Mouse (Mus musculus): ENCODE measurements around the gene Med9.
A peak's percentile ranks its signal among the peaks of the same experiment; 100 is the strongest.
"Not testable (repeated sequence)": the region's sequence is repeated elsewhere in the genome, so short reads cannot be mapped to it uniquely, and the experiment has no call there.

Gene Med9

GRCm38 (mm10) chr11:59944855-59945254 lies 3.2 kb upstream of the Med9 start:
- DNase-seq (ENCODE audit: low read depth, low spot score) = not testable (repeated sequence)

- DNase-seq (ENCODE audit: low read depth, low spot score) = no peak
Observed at GRCm38 (mm10) chr11:59948401-59948767, 378 bp downstream of the Med9 start.

- DNase-seq (ENCODE audit: low read depth, low spot score) = no peak
Observed at GRCm38 (mm10) chr11:59952892-59953291, 4.9 kb downstream of the Med9 start.

- no peak for DNase-seq (ENCODE audit: low read depth, low spot score)
Observed at GRCm38 (mm10) chr11:59956749-59957148, 8.7 kb downstream of the Med9 start.

- no peak for DNase-seq (ENCODE audit: low read depth, low spot score)
Observed at GRCm38 (mm10) chr11:59959453-59959852, 11.4 kb downstream of the Med9 start.

GRCm38 (mm10) chr11:59960476-59961337 lies 12.7 kb downstream of the Med9 start:
- DNase-seq (ENCODE audit: low read depth, low spot score) = no peak

GRCm38 (mm10) chr11:59961338-59961875 lies 13.4 kb downstream of the Med9 start:
- DNase-seq (ENCODE audit: low read depth, low spot score) = no peak

- DNase-seq (ENCODE audit: low read depth, low spot score) = no peak
Observed at GRCm38 (mm10) chr11:59962590-59962989, 14.6 kb downstream of the Med9 start.

GRCm38 (mm10) chr11:59963364-59964162 lies 15.6 kb downstream of the Med9 start:
- no peak for DNase-seq (ENCODE audit: low read depth, low spot score)

- no peak for DNase-seq (ENCODE audit: low read depth, low spot score)
Observed at GRCm38 (mm10) chr11:59964163-59964758, 16.3 kb downstream of the Med9 start.

GRCm38 (mm10) chr11:59964818-59965217 lies 16.8 kb downstream of the Med9 start, which contains the start of gene Rasd1:
Gene Rasd1, minus strand, starts transcription at chr11:59964944.
- peak; percentile 30 for DNase-seq (ENCODE audit: low read depth, low spot score)

GRCm38 (mm10) chr11:59965227-59966101 lies 17.5 kb downstream of the Med9 start:
- DNase-seq (ENCODE audit: low read depth, low spot score) = peak; percentile 61

GRCm38 (mm10) chr11:59966102-59966483 lies 18.1 kb downstream of the Med9 start:
- no peak for DNase-seq (ENCODE audit: low read depth, low spot score)

- DNase-seq (ENCODE audit: low read depth, low spot score) = no peak
Observed at GRCm38 (mm10) chr11:59967765-59968164, 19.8 kb downstream of the Med9 start.

- DNase-seq (ENCODE audit: low read depth, low spot score) = no peak
Observed at GRCm38 (mm10) chr11:59970780-59971179, 22.8 kb downstream of the Med9 start.

- DNase-seq (ENCODE audit: low read depth, low spot score) = no peak
Observed at GRCm38 (mm10) chr11:59971691-59972090, 23.7 kb downstream of the Med9 start.

GRCm38 (mm10) chr11:59973389-59973788 lies 25.4 kb downstream of the Med9 start:
- no peak for DNase-seq (ENCODE audit: low read depth, low spot score)

GRCm38 (mm10) chr11:59975241-59975640 lies 27.2 kb downstream of the Med9 start:
- no peak for DNase-seq (ENCODE audit: low read depth, low spot score)

- DNase-seq (ENCODE audit: low read depth, low spot score) = no peak
Observed at GRCm38 (mm10) chr11:59977831-59978230, 29.8 kb downstream of the Med9 start.

- DNase-seq (ENCODE audit: low read depth, low spot score) = no peak
Observed at GRCm38 (mm10) chr11:59989406-59989805, 41.4 kb downstream of the Med9 start.

GRCm38 (mm10) chr11:59991365-59991764 lies 43.4 kb downstream of the Med9 start:
- no peak for DNase-seq (ENCODE audit: low read depth, low spot score)

Measured in retina, postnatal 7 days (tissue).